In genomic region chr13:6487837-6488236, GRCm38 (mm10) we compare ENCODE assay signal across 26 mouse cellular contexts.
A peak's percentile ranks its signal among the peaks of the same experiment; 100 is the strongest.
DNase-seq lines count a peak whose midpoint lies in the region; ATAC-seq and TF ChIP-seq lines count a peak whose summit lies in the region.
"Had no signal": no experiment of that assay in that cellular context is flagged by ENCODE, and none has a peak within 500 bp of the region (broad histone marks: within the 10 kb centered on the region; RNA-seq: fewer than 3 reads in every experiment).

No protein-coding gene starts in this region.

- no peak overlapping the region for H3K4me3 ChIP-seq in kidney, embryonic 16.5 days (ENCODE audit: low read length)
- H3K4me3 ChIP-seq in intestine, postnatal 0 days (ENCODE audit: low read depth, low read length): no peak overlapping the region
- H3K4me3 ChIP-seq: embryonic facial prominence, embryonic 13.5 days; embryonic facial prominence, embryonic 15.5 days; forebrain, embryonic 12.5 days had no signal

- no peaks in the 10 kb centered on the region for H3K9me3 ChIP-seq in kidney, embryonic 16.5 days (ENCODE audit: low read length)
- H3K9me3 ChIP-seq in intestine, postnatal 0 days (ENCODE audit: control insufficient read depth): no peaks in the 10 kb centered on the region
- H3K9me3 ChIP-seq: embryonic facial prominence, embryonic 13.5 days; embryonic facial prominence, embryonic 15.5 days; forebrain, embryonic 12.5 days; G1E had no signal

- no peaks in the 10 kb centered on the region for H3K4me1 ChIP-seq in kidney, embryonic 16.5 days (ENCODE audit: insufficient read depth, low read length)
- no peaks in the 10 kb centered on the region for H3K4me1 ChIP-seq in intestine, postnatal 0 days (replicated peaks; ENCODE audit: control insufficient read depth, insufficient read depth, low read length)
- H3K4me1 ChIP-seq: embryonic facial prominence, embryonic 15.5 days; forebrain, embryonic 12.5 days had no signal

- H3K27me3 ChIP-seq in kidney, embryonic 16.5 days (ENCODE audit: insufficient read depth, low read length): no peaks in the 10 kb centered on the region
- no peaks in the 10 kb centered on the region for H3K27me3 ChIP-seq in intestine, postnatal 0 days (replicated peaks; ENCODE audit: control insufficient read depth, insufficient read depth, low read length)
- H3K27me3 ChIP-seq: CH12.LX; embryonic facial prominence, embryonic 13.5 days; embryonic facial prominence, embryonic 15.5 days; forebrain, embryonic 12.5 days; Patski had no signal

- 85% methylated on average over 3 of the region's 3 CpGs for WGBS in kidney, embryonic 16.5 days
- 82% methylated on average over 3 of the region's 3 CpGs for WGBS in intestine, postnatal 0 days

- no peak for TF ChIP-seq CTCF in intestine, postnatal 0 days (IDR thresholded peaks at IDR 0.05; ENCODE audit: low read depth)

- ATAC-seq in common myeloid progenitor, adult 5-6 weeks (replicated peaks; ENCODE audit: low read depth, poor library complexity, severe bottlenecking): 0 out of 2 replicates have a peak, but pooled peaks have one; percentile 22
- ATAC-seq in hematopoietic stem cell, adult 5-6 weeks (replicated peaks in 1 of 2; ENCODE audit: insufficient read depth in 1 of 2, low FRiP score in 2 of 2, low TSS enrichment in 1 of 2, low read depth in 1 of 2, poor library complexity in 2 of 2, severe bottlenecking in 2 of 2): peak; percentile 59 to 66; a peak in 3 of 4 replicates
- ATAC-seq in megakaryocyte progenitor cell, adult 5-6 weeks (replicated peaks; ENCODE audit: poor library complexity): 0 out of 2 replicates have a peak, but pooled peaks have one; percentile 34
- ATAC-seq in kidney, embryonic 16.5 days (ENCODE audit: low FRiP score, low TSS enrichment): no peak
- no peak for ATAC-seq in intestine, postnatal 0 days
- ATAC-seq: activated CD4-positive, CD25-positive, alpha-beta regulatory T cell, adult 4 months; forebrain, embryonic 14.5 days; forebrain, embryonic 16.5 days; Patski had no signal

- DNase-seq in heart, adult 11 months: peak; percentile 53
- DNase-seq in heart, adult 9 months (ENCODE audit: low spot score in 2 of 2): no peak
- DNase-seq in kidney, adult 8-10 months: no peak
- DNase-seq: adrenal gland, adult 8-10 months; adrenal gland, postnatal 14 days; adrenal gland, postnatal 36 days; cerebellum, adult 11-12 months; cerebellum, adult 2 months; cerebellum, adult 9-10 months; cerebellum, postnatal 10 days; cerebellum, postnatal 25 days; embryo, embryonic 11 days had no signal

- no peaks in the 10 kb centered on the region for H3K36me3 ChIP-seq in kidney, embryonic 16.5 days (ENCODE audit: insufficient read depth, low read length)
- no peaks in the 10 kb centered on the region for H3K36me3 ChIP-seq in intestine, postnatal 0 days (ENCODE audit: control insufficient read depth, insufficient read depth)
- H3K36me3 ChIP-seq: embryonic facial prominence, embryonic 13.5 days; embryonic facial prominence, embryonic 15.5 days; forebrain, embryonic 12.5 days; G1E had no signal

- no peak overlapping the region for H3K9ac ChIP-seq in kidney, embryonic 16.5 days (replicated peaks; ENCODE audit: low read length)
- H3K9ac ChIP-seq in intestine, postnatal 0 days (ENCODE audit: low read depth, low read length): no peak overlapping the region
- H3K9ac ChIP-seq: embryonic facial prominence, embryonic 13.5 days; embryonic facial prominence, embryonic 15.5 days; forebrain, embryonic 12.5 days had no signal

- no peak overlapping the region for H3K4me2 ChIP-seq in kidney, embryonic 16.5 days (replicated peaks; ENCODE audit: low read depth, low read length)
- no peak overlapping the region for H3K4me2 ChIP-seq in intestine, postnatal 0 days (replicated peaks; ENCODE audit: low read depth)
- H3K4me2 ChIP-seq: embryonic facial prominence, embryonic 13.5 days; embryonic facial prominence, embryonic 15.5 days; forebrain, embryonic 12.5 days had no signal

- no peak overlapping the region for H3K27ac ChIP-seq in kidney, embryonic 16.5 days (ENCODE audit: low read length)
- H3K27ac ChIP-seq in intestine, postnatal 0 days (ENCODE audit: low read depth, low read length): no peak overlapping the region
- H3K27ac ChIP-seq: embryonic facial prominence, embryonic 13.5 days; embryonic facial prominence, embryonic 15.5 days; forebrain, embryonic 12.5 days had no signal

Comparison
In these comparisons a context has a peak if more than half of its experiments do, and no peak if none do; other contexts are left out.
1. ATAC-seq: peak in common myeloid progenitor, adult 5-6 weeks (single experiment), hematopoietic stem cell, adult 5-6 weeks (2 of 2) and megakaryocyte progenitor cell, adult 5-6 weeks (single experiment); none in kidney, embryonic 16.5 days (single experiment) and intestine, postnatal 0 days (single experiment).